Mouse (Mus musculus): Measurements from ENCODE around the gene Obox5.
"Not testable (repeated sequence)": the region's sequence is repeated elsewhere in the genome, so short reads cannot be mapped to it uniquely, and the experiment has no call there.

The Obox5 gene

DNA sequence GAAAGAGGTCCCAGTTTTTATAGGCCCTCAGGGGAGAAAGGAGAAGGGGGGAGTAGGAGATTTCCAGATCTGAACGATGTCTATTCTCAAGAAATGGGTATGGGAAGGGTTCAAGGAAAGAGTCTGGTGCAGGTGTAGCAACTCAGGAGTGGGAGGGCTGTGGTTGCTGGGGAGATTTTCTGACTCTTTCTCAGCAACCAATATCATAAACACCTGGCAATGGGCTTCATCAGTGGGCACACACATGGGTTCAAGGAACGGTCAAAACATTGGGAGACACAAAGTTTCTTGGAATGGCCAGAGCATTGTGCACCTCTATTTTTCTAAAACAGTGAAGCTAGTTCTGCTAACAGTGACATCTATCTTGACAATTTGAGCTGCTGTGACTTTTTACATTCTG is at the start of gene Obox5:
TSS of gene Obox5 (plus strand) at position 301 of the 400 bp plus-strand sequence.
- not testable (repeated sequence) for DNase-seq (ENCODE audit: low spot score in 2 of 2)

DNA sequence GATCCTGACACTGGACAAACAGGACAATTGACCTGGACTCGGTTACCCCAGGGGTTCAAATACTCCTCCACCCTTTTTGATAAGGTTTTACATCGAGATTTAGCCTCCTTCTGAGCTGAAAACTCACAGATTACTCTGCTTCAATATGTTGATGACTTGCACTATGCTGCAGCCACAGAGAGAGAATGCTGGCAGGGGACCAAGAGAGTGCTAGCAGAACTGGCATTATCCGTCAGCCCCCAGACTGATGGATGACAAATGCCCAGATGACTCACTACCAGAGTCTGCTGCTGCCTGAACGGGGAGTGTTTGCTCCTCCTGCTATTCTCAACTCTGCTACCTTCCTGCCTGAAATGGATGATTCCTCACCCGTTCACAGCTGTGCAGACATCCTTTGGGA is 635 bp upstream of the Obox5 start:
- DNase-seq (ENCODE audit: low spot score in 2 of 2), result not testable (repeated sequence)
